Mouse (Mus musculus): ENCODE measurements at regions not wholly inside any gene's neighbourhood (a gene's known extent, or its start where the extent isn't known, plus 50 kb on each side); places are given as distances from the start of the nearest gene placed in this dataset. TPM values are rescaled to one million over a fixed set of nuclear protein-coding genes. Genes with fewer than 3 reads are reported as not detected.

- H3K4me2 ChIP-seq (ENCODE audit: low read depth, low read length), result no peak overlapping the region
- H3K27ac ChIP-seq (ENCODE audit: low read depth, low read length), result no peak overlapping the region
- no peak overlapping the region for H3K4me3 ChIP-seq (ENCODE audit: low read depth, low read length)
- H3K9me3 ChIP-seq (ENCODE audit: control insufficient read depth, low read length), result no peaks in the 10 kb centered on the region
- H3K36me3 ChIP-seq (ENCODE audit: control insufficient read depth, insufficient read depth, low read length), result no peaks in the 10 kb centered on the region
- no peak for ATAC-seq (ENCODE audit: low read depth)
- no peaks in the 10 kb centered on the region for H3K27me3 ChIP-seq (ENCODE audit: control insufficient read depth, insufficient read depth, low read length)
- WGBS, result 84% methylated on average over 10 of the region's 10 CpGs
- H3K4me1 ChIP-seq (ENCODE audit: control insufficient read depth, insufficient read depth, low read length), result no peaks in the 10 kb centered on the region
- no peak overlapping the region for H3K9ac ChIP-seq (replicated peaks; ENCODE audit: low read depth, low read length)
These were observed 55.9 kb upstream of the Zbtb40 start for GRCm38 (mm10) chr4:137104447-137105044.

- Histone ChIP-seq H3K27ac (ENCODE audit: low read depth, low read length) (no peak overlapping the region), H3K27me3 (ENCODE audit: control insufficient read depth, insufficient read depth, low read length) (no peaks in the 10 kb centered on the region), H3K36me3 (ENCODE audit: control insufficient read depth, insufficient read depth, low read length) (no peaks in the 10 kb centered on the region), H3K4me2 (ENCODE audit: low read depth, low read length) (no peak overlapping the region), H3K4me3 (ENCODE audit: low read depth, low read length) (no peak overlapping the region), H3K9ac (replicated peaks; ENCODE audit: low read depth, low read length) (no peak overlapping the region), H3K4me1 (ENCODE audit: control insufficient read depth, insufficient read depth, low read length) (no peaks in the 10 kb centered on the region), H3K9me3 (ENCODE audit: control insufficient read depth, low read length) (no peaks in the 10 kb centered on the region)
- 92% methylated on average over 12 of the region's 12 CpGs for WGBS
- no peak for ATAC-seq (ENCODE audit: low read depth)
These were observed 52.6 kb upstream of the Zbtb40 start for GRCm38 (mm10) chr4:137101169-137101568.

GRCm38 (mm10) chr4:137100756-137101155 is 52.2 kb upstream of the Zbtb40 start:
- H3K4me1 ChIP-seq (ENCODE audit: control insufficient read depth, insufficient read depth, low read length), result no peaks in the 10 kb centered on the region
- no peaks in the 10 kb centered on the region for H3K27me3 ChIP-seq (ENCODE audit: control insufficient read depth, insufficient read depth, low read length)
- H3K27ac ChIP-seq (ENCODE audit: low read depth, low read length), result no peak overlapping the region
- H3K4me3 ChIP-seq (ENCODE audit: low read depth, low read length), result no peak overlapping the region
- H3K36me3 ChIP-seq (ENCODE audit: control insufficient read depth, insufficient read depth, low read length), result no peaks in the 10 kb centered on the region
- no peak overlapping the region for H3K9ac ChIP-seq (replicated peaks; ENCODE audit: low read depth, low read length)
- H3K4me2 ChIP-seq (ENCODE audit: low read depth, low read length), result no peak overlapping the region
- no peaks in the 10 kb centered on the region for H3K9me3 ChIP-seq (ENCODE audit: control insufficient read depth, low read length)
- ATAC-seq (ENCODE audit: low read depth), result no peak
- WGBS, result 100% methylated on average over 4 of the region's 4 CpGs

Small RNAs in the stretch of these regions (microRNA-seq; reads per million reads assigned to microRNA genes)
- gene Gm23263, result not detected
- gene Gm25399, result not detected
